Mouse (Mus musculus): Measurements from ENCODE around the gene Col15a1. TPM values are rescaled to one million over a fixed set of nuclear protein-coding genes. Genes with fewer than 3 reads are reported as not detected.

Gene Col15a1
- polyA plus RNA-seq, 1 experiment: 41.0 TPM

DNA sequence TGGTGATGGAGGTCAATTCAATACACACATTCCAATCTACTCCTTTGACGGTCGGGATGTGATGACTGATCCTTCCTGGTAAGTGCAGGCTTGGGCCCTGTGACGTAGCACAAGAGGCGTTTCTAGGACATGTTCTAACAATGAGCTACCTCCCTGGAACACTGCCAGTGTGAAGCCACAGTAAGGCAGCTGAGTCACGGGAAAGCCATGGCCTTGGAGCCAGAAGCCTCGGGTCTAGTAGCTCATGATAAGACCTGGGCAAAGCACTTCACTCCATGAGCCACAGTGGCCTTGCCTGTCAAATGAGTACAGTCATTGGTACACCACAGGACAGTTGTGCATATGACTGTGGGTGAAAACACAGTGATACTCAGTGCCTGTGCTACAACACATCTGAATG is 102.9 kb downstream of the Col15a1 start:
- TF ChIP-seq CTCF (IDR thresholded peaks at IDR 0.05; ENCODE audit: borderline replicate concordance, insufficient read depth, low read length) (no peak), POLR2A (IDR thresholded peaks at IDR 0.05; ENCODE audit: low read depth, low read length) (no peak)
- no peak overlapping the region for H3K4me3 ChIP-seq (ENCODE audit: insufficient read depth, low read length)
- no peak overlapping the region for H3K27ac ChIP-seq (ENCODE audit: insufficient read depth, low read length)
- H3K4me1 ChIP-seq (ENCODE audit: control insufficient read depth, insufficient read depth, low read length): peaks cover 12% of the 10 kb centered on the region

DNA sequence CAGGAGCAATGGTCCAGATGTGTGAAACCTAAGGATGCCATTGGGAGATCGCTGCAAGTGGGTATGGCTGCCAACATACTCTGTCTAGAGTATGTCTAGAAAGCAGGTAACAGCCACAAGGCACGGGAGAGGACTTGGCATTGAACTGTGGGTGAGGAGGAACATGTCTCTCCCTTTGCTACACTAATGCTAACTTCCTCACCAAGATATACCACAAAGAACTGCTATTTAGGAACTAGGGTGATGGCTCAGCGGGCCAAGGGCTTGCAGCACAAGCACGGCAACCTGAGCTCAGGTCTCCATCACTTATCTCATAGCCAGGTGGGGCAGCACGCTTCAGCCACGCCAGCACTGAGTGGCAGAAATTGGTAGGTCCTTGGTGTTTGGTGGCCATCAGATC is 103.5 kb downstream of the Col15a1 start:
- no peak overlapping the region for H3K27ac ChIP-seq (ENCODE audit: insufficient read depth, low read length)
- peaks cover 12% of the 10 kb centered on the region for H3K4me1 ChIP-seq (ENCODE audit: control insufficient read depth, insufficient read depth, low read length)
- no peak overlapping the region for H3K4me3 ChIP-seq (ENCODE audit: insufficient read depth, low read length)

DNA sequence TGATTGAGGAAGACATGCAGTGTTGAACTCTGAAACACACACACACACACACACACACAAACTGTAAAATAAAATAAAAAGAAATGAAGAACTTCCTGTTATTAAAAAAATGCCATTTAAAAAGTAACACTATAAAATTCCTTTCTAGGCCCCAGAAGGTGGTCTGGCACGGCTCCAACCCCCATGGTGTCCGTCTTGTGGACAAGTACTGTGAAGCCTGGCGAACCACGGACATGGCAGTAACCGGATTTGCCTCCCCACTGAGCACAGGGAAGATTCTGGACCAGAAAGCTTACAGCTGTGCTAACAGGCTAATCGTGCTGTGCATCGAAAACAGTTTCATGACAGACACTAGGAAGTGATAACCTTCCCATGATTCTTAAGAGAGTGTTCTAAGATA is 104.0 kb downstream of the Col15a1 start:
- Histone ChIP-seq H3K4me1 (ENCODE audit: control insufficient read depth, insufficient read depth, low read length) (peaks cover 12% of the 10 kb centered on the region), H3K27ac (ENCODE audit: insufficient read depth, low read length) (no peak overlapping the region), H3K4me3 (ENCODE audit: insufficient read depth, low read length) (no peak overlapping the region)
- TF ChIP-seq POLR2A (IDR thresholded peaks at IDR 0.05; ENCODE audit: low read depth, low read length) (no peak), CTCF (IDR thresholded peaks at IDR 0.05; ENCODE audit: borderline replicate concordance, insufficient read depth, low read length) (no peak)

More for the DNA sequence above, 103.5 kb downstream of the Col15a1 start:
- TF ChIP-seq POLR2A (IDR thresholded peaks at IDR 0.05; ENCODE audit: low read depth, low read length) (no peak), CTCF (IDR thresholded peaks at IDR 0.05; ENCODE audit: borderline replicate concordance, insufficient read depth, low read length) (no peak)

DNA sequence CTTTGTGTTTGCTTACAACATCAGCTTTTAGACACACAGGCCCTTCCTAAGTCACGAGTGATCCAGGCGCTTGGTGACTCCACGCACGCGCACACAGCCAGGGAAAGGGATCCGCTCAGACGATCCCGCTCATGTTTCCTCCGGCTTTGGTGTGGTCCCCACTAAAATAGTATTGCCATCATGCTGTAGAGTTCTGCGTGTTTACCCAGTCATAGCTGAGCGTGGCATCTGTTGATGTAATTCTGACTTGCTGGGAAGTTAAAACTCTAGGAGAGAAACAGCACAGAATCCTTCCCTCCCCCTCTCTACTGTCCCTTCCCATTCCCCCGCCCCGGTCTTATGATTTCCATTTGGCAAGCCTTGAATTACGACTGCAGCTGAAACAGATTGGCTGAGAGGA is 104.7 kb downstream of the Col15a1 start:
- no peak overlapping the region for H3K4me3 ChIP-seq (ENCODE audit: insufficient read depth, low read length)
- TF ChIP-seq CTCF (IDR thresholded peaks at IDR 0.05; ENCODE audit: borderline replicate concordance, insufficient read depth, low read length): no peak
- no peak for TF ChIP-seq POLR2A (IDR thresholded peaks at IDR 0.05; ENCODE audit: low read depth, low read length)
- H3K27ac ChIP-seq (ENCODE audit: insufficient read depth, low read length): 0 out of 2 replicates have a peak overlapping the region, but pooled peaks have one; percentile 0
- peaks cover 12% of the 10 kb centered on the region for H3K4me1 ChIP-seq (ENCODE audit: control insufficient read depth, insufficient read depth, low read length)

DNA sequence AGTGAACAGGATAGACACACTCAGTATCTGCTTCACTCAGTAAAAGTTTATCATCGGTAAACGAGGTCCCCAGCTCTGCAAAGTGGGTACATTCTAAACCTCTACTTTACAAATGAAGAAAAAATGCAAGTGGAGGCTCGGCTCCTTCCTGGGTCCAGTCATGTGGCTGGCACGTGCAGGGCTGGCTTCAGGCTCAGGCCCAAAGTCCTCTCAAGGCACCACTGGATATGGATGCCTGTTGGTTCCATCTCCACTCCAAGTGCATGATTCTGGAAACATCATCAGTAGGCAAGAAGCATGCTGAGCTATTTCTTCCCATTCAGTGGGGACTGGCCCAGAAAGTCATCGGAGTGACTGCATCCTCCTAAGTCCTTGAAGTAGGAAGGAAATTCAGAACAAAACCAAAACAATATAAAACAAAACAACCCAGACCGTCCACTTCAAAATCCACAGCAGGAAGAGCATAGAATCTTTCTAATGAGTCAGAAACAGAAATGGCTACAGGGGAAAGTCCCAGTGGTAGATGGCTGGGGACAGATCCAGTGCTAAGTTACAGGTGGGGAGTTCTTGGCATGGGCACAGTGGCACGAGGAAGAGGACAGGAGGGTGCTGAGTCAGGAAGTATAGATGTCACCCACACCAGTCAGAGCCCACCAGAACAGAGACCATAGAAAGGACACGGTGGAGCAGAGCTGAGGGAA is 105.9 kb downstream of the Col15a1 start:
- Histone ChIP-seq H3K4me3 (ENCODE audit: insufficient read depth, low read length) (no peak overlapping the region), H3K27ac (ENCODE audit: insufficient read depth, low read length) (no peak overlapping the region), H3K4me1 (ENCODE audit: control insufficient read depth, insufficient read depth, low read length) (peaks cover 12% of the 10 kb centered on the region)
- TF ChIP-seq CTCF (IDR thresholded peaks at IDR 0.05; ENCODE audit: borderline replicate concordance, insufficient read depth, low read length): no peak
- TF ChIP-seq POLR2A (IDR thresholded peaks at IDR 0.05; ENCODE audit: low read depth, low read length): no peak

DNA sequence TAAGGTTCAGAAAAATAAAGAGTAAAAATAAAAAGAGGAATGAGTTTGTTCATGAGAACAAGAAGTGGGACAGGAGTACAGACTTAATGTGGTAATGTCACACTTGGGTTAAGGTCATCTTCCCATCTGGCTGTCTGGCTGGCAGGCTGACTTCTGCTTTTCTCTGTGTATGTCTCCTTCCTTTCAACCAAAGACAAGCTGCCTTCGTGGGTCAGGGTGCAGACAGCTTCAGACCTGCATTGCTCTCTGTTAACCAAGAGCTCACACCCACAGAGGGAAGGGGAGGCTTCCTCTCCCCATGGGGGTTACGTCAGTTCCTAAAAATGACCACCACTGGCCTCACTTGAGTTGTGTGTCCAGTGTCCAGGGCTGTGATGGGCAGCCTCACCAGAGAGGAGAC is 107.5 kb downstream of the Col15a1 start:
- Histone ChIP-seq H3K27ac (ENCODE audit: insufficient read depth, low read length) (no peak overlapping the region), H3K4me1 (ENCODE audit: control insufficient read depth, insufficient read depth, low read length) (peaks cover 7% of the 10 kb centered on the region), H3K4me3 (ENCODE audit: insufficient read depth, low read length) (no peak overlapping the region)
- TF ChIP-seq POLR2A (IDR thresholded peaks at IDR 0.05; ENCODE audit: low read depth, low read length) (no peak), CTCF (IDR thresholded peaks at IDR 0.05; ENCODE audit: borderline replicate concordance, insufficient read depth, low read length) (no peak)

DNA sequence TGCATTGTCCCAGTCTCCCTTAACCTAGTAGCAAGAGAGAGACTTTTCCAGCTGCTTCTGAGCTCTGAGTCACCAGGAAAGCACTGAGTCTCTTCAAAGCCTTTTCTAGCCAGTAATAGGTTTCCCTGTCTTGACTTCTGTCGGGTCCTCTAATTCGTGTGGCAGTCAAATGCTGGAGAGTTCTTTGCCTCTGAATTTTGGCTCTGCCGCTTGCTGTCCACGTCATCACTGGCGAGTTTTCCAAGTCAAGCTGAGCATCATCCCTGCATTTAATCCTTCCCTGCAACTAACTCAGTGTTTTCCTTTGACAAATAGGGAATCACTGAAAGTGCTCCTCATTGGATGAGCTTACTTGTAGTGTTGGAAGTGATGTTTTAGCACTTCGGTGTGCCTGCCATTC is 108.5 kb downstream of the Col15a1 start:
- Histone ChIP-seq H3K4me3 (ENCODE audit: insufficient read depth, low read length) (no peak overlapping the region), H3K4me1 (ENCODE audit: control insufficient read depth, insufficient read depth, low read length) (peaks cover 3% of the 10 kb centered on the region; the same call in 1 of the 2 replicates), H3K27ac (ENCODE audit: insufficient read depth, low read length) (no peak overlapping the region)
- TF ChIP-seq CTCF (IDR thresholded peaks at IDR 0.05; ENCODE audit: borderline replicate concordance, insufficient read depth, low read length): no peak
- TF ChIP-seq POLR2A (IDR thresholded peaks at IDR 0.05; ENCODE audit: low read depth, low read length): no peak

DNA sequence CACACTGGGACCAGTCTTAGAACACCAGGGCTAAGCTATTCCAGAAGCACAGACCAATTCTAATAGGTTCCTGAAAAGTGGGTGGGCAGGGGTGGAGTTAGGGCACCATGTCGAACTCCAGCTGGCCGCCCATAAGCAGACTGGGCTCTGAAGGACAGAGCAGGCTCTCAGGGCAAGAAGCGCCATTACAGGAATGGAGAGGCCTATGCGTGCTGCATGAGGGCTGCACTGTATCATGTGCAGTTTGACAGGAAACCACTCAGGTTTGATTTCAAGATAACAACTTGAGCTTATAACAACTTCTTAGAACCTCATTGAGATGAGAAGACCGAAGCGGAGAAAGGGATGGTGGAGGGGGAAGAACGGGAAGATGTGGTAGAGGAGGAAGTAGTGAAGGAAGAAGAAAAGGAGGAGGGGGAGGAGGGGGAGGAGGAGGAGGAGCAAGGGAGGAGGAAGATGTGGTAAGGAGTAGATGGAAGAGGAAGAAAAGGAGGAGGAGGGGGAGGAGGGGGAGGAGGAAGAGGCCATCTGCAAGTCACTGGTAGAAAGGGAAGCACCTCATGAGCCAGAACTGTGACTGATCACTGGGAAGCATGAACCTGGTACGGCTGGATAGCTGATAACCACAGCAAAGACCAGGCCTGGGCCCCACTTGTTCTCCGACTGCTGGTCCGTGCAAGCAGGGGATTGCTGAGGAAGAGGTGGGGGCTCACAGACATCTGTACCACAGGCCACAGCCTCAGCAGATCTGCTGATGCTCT is 111.8 kb downstream of the Col15a1 start:
- no peak overlapping the region for H3K4me3 ChIP-seq (ENCODE audit: insufficient read depth, low read length)
- no peak for TF ChIP-seq POLR2A (IDR thresholded peaks at IDR 0.05; ENCODE audit: low read depth, low read length)
- no peak for TF ChIP-seq CTCF (IDR thresholded peaks at IDR 0.05; ENCODE audit: borderline replicate concordance, insufficient read depth, low read length)
- H3K27ac ChIP-seq (ENCODE audit: insufficient read depth, low read length): no peak overlapping the region
- no peaks in the 10 kb centered on the region; the same call in 1 of the 2 replicates for H3K4me1 ChIP-seq (ENCODE audit: control insufficient read depth, insufficient read depth, low read length)

DNA sequence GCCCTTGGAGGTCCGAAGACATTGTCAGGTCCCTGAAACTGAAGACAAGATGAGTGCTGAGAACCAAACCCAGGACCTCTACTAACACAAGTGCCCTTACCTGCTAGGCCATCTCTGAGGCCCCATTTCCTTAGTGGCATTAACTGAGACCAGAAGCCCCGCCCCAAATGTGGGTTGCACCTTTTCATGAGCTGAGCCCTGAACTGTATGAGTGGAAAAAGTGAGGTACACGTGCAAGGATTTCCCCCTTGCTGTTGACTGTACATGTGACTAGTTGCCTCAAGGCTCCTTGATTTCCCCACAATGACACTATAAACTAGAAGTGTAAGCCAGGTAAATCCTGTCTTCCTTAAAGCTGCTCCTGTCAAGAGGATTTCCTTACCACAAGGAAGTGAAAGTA is 114.4 kb downstream of the Col15a1 start:
- no peak overlapping the region for H3K27ac ChIP-seq (ENCODE audit: insufficient read depth, low read length)
- H3K4me3 ChIP-seq (ENCODE audit: insufficient read depth, low read length): no peak overlapping the region
- H3K4me1 ChIP-seq (ENCODE audit: control insufficient read depth, insufficient read depth, low read length): no peaks in the 10 kb centered on the region
- TF ChIP-seq POLR2A (IDR thresholded peaks at IDR 0.05; ENCODE audit: low read depth, low read length) (no peak), CTCF (IDR thresholded peaks at IDR 0.05; ENCODE audit: borderline replicate concordance, insufficient read depth, low read length) (no peak)

DNA sequence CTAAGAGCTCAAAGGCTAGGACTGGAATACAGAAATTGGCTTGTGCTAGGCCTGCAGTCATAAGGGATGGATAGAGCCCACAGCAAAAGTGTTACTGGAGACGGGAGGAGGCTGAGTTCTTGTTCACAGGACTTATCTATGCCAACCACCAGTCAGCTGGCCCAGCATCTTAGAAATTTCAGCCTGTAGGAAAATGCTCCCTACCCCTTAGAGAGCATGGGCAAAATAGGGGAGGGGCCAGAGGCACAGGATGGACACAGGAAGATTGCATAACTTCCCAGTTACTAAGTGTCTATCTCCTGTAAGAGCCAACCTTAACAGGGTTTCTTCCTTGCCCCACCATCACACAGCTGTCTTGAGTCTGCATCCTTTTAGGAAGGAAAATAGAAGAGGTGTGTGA is 116.2 kb downstream of the Col15a1 start:
- Histone ChIP-seq H3K4me3 (ENCODE audit: insufficient read depth, low read length) (no peak overlapping the region), H3K27ac (ENCODE audit: insufficient read depth, low read length) (no peak overlapping the region), H3K4me1 (ENCODE audit: control insufficient read depth, insufficient read depth, low read length) (peaks cover 7% of the 10 kb centered on the region)
- TF ChIP-seq POLR2A (IDR thresholded peaks at IDR 0.05; ENCODE audit: low read depth, low read length) (no peak), CTCF (IDR thresholded peaks at IDR 0.05; ENCODE audit: borderline replicate concordance, insufficient read depth, low read length) (no peak)
